Mouse (Mus musculus) Patski (cell line): Measurements from ENCODE around the gene Shroom2. TPM values are rescaled to one million over a fixed set of nuclear protein-coding genes. Genes with fewer than 3 reads are reported as not detected.

ENCODE experiments used
- ATAC-seq: fragments of 100-300 bp; one replicate; pipeline ENCODE4 v1.8.0; 2021
- CTCF ChIA-PET: fragments of 350-600 bp; sonication (Branson Sonifier 250); formaldehyde crosslinking; loops from one replicate; lab custom pipeline; 2022; ENCODE audit warnings: inconsistent platforms; lab: Charles Lee
- POLR2A ChIA-PET: fragments of 350-600 bp; sonication (Branson Sonifier 250); formaldehyde crosslinking; loops from one replicate; lab custom pipeline; 2022; ENCODE audit warnings: antibody characterized with exemption, inconsistent platforms; lab: Charles Lee
- DNase-seq: peaks from one replicate; pipeline ENCODE4 v3.0.0-alpha.2; 2011; ENCODE audit warnings: low read depth, low spot score
- H3K27me3 ChIP-seq: fragments of 371-371 bp; one replicate; pipeline ENCODE4 v1.5.1; 2021
- CTCF ChIP-seq: fragments of 100-300 bp; IDR thresholded peaks from one replicate; pipeline ENCODE4 v1.5.1; 2021
- in situ Hi-C: fragments of 300-500 bp; cut with MboI; formaldehyde crosslinking; loops from 3 replicates; pipeline ENCODE4 v1.11.1; 2018; ENCODE audit warnings: low pct_unique_long_range_greater_than_20kb, mixed read lengths
- polyA plus RNA-seq: library from polyadenylated mRNA; unstranded; gene quantifications from one replicate; pipeline ENCODE4 v1.2.3, GENCODE M21; 2021

Gene Shroom2
- polyA plus RNA-seq, 1 experiment from 2014 or later = 18.7 TPM

DNA sequence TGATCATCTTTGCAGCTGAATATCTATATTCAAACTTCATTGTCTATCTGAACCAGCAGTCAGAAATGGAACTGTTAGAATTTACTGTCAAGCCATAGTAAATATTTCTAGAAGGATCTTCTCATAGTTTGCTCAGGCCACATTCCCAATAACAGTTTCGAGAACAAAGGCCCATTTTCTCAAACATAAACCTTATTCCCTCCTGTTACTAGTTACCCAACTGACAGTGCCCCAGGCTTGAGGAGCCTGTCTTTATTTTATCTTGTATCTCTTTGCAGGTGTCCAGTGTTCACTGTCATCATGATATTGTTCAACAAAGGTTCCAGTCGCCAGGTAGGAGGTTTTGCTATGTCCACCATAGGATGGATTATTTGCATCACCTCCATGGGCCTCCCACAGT, 206.2 kb downstream of the Shroom2 start, which contains the start of gene Cldn34a:
Cldn34a (plus strand) TSS at position 301 of the 400 bp plus-strand sequence.
- ATAC-seq (no peak), DNase-seq (no peak)
- POLR2A ChIA-PET = no interaction called here
- in situ Hi-C loops = no loop called here
- peaks cover 32% of the 10 kb centered on the region for H3K27me3 ChIP-seq
- TF ChIP-seq CTCF = no peak
- CTCF ChIA-PET = no interaction called here

Other genes starting within 250 kb of the Shroom2 start
- not detected for gene Cldn34a, start 206.1 kb downstream of the Shroom2 start, polyA plus RNA-seq
- not detected for gene Gpr143, start 12.5 kb upstream of the Shroom2 start, polyA plus RNA-seq
- not detected for gene Usp51, start 237.0 kb upstream of the Shroom2 start, polyA plus RNA-seq